Mouse (Mus musculus) lung, postnatal 0 days (tissue): ENCODE data around the gene Lrrc75a.

Source experiments
- CTCF ChIP-seq: IDR thresholded peaks from 2 replicates; pipeline ENCODE4 v1.5.1; 2016; ENCODE audit warnings: antibody characterized with exemption, mild to moderate bottlenecking
- EP300 ChIP-seq: IDR thresholded peaks from 2 replicates; pipeline ENCODE4 v1.6.1; 2016; ENCODE audit warnings: antibody characterized with exemption, mild to moderate bottlenecking, control low read depth

DNA sequence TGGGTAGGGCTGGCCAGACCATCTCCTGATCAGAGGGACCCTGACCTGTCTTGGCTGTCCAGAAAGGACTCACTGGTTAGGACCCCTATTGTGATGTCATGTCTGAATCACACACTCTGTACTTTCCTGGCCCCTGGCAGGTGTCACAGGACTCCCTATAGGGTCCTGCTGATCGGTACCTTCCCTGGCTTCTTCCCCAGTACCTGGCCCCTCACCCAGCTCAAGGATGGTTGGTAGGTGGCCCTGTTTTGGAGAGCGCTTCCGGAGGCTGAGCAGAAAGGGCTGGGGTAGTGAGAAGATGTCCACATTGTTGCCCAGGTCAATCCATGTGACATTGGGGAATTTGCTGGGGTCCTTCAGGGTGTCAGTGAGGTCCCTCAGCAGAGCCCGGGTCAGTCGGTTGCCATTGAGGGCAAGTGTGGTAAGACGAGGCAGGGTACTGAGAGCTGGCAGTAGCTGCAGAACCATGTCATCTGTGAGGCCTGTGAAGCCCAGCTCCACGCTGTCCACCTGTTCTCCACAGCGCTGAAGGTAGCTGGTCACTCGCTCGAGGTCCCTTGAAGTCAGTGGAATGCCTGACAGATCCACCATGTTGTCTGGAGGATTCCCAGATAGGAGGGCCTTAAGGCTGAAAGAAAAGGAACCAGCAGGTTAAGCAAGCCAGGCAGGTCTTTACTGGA, 42.6 kb downstream of the Lrrc75a start:
- TF ChIP-seq CTCF, result no peak
- TF ChIP-seq EP300, result no peak
